Mouse (Mus musculus) left cerebral cortex, adult 6 months (tissue): ENCODE measurements around the gene Foxd2. TPM values are rescaled to one million over a fixed set of nuclear protein-coding genes. Genes with fewer than 3 reads are reported as not detected.

Source experiments
- long read RNA-seq, 2 experiments: library from polyadenylated mRNA; unstranded; transcript quantifications; one replicate each; pipeline ENCODE4 v2.0.0; 2019 to 2020
- polyA plus RNA-seq: library from polyadenylated mRNA; unstranded; fragments of <200 nt; fragmentation: Nextera tagmentation; gene quantifications from 2 replicates; pipeline ENCODE4 v1.2.3, GENCODE M21; 2021

The Foxd2 gene
- polyA plus RNA-seq = not detected in 2 replicates
- long read RNA-seq, experiment 1 = 0 reads
- long read RNA-seq, experiment 2 = 0 reads

DNA sequence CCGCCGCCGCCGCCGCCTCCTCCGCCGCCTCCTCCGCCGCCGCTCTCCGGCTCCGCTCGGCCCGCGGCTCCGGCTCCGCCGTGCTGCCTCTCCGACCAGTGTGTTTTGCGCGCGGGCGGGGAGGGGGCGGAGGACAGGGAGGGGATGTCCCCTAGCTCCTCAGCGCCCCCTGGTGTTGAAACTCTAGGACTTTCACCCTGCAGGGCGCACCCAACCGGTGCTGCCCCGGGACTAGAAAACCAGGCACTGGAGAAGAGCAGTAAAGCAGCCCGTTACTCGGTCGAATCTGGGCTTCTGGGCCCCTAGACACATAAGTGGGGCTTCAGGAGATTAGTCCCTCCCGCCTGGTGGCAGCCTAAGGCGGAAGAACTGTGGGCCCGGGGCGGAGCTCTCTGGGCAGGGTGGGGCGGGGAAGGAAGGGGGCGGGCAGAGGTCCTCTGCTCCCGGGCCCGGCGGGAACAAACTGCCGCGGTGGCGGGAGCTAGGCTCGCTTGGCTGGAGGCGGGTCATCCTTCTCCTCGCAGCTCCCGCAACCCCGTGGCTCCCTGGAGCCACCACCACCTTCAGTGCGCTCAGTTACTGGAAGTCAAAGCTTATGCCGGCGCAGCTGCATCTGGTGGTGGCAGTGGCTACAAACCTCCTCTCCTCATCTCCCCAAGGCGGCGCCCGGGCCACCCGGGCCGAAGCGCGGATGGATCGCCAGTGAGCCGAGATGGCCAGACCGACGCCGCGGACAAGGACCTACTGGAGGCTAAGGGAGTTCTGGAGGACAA, at the start of gene Foxd2:
Foxd2 (minus strand) TSS at position 45 of the 773 bp plus-strand sequence.

DNA sequence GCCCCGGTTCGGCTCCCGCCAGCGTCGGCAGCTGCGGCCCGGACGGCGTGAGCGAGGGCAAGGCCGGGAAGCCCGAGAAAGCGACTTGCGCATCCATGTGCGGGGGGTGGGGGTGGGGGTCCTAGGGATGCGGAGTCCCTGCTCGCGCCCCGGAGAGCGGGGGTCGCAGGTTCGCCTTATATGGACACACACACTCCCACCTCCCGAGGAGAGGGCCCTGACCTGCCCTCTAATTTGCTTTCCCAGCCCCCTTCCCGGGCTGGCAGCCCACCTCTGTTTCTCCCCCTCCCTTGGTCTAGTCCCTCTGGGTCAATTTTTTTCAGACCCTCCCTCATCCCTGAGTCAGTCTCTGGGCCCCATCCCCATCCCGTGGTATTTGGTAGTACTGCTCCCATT, 17.2 kb upstream of the Foxd2 start, which contains the start of gene Foxe3:
Foxe3 (minus strand) TSS at position 97 of the 396 bp plus-strand sequence.

Other genes with a start within 250 kb of the Foxd2 start
- gene Gm12830, start 87.2 kb downstream of the Foxd2 start, polyA plus RNA-seq = not detected in 2 replicates
- not detected in 2 replicates for gene Foxe3, start 17.1 kb upstream of the Foxd2 start, polyA plus RNA-seq
- gene Cmpk1, start 78.4 kb upstream of the Foxd2 start, polyA plus RNA-seq = 73.9 and 82.7 TPM in 2 replicates
- 0.19 and 0.23 TPM in 2 replicates for gene Stil, start 91.3 kb upstream of the Foxd2 start, polyA plus RNA-seq
- gene Tal1, start 147.6 kb upstream of the Foxd2 start, polyA plus RNA-seq = 0.23 and 0.29 TPM in 2 replicates
- gene Pdzk1ip1, start 179.8 kb upstream of the Foxd2 start, polyA plus RNA-seq = 0.67 and 1.1 TPM in 2 replicates
- 4.8 and 7.0 TPM in 2 replicates for gene Cyp4x1, start 225.4 kb upstream of the Foxd2 start, polyA plus RNA-seq